Mouse (Mus musculus): Measurements from ENCODE around the gene Tcl1.

DNA sequence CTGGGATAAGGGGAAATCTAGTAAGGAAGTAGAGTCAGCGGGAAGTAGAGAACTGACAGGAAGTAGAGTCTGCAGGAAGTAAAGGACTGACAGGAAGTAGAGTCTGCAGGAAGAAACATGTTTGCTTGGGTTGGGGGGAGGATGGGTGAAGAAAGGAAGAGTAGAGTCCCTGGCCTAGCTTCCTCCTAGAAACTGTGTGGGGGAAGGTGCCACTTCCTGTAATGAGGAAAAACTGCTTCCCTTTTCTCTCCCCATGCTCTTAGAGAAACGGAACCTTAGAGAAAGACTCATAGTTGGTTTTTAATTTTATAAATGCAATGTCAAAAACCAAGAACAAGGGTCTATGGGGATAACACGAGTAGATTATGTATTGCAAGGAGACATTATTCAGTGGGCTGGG is 12.5 kb upstream of the Tcl1 start:
- no peak for TF ChIP-seq CTCF (IDR thresholded peaks at IDR 0.05; ENCODE audit: borderline replicate concordance, control insufficient read depth, extremely low read depth, insufficient read depth, low read length, poor library complexity)
- no peak for TF ChIP-seq POLR2A (IDR thresholded peaks at IDR 0.05; ENCODE audit: control insufficient read depth, extremely low read depth, insufficient read depth, low read length, poor library complexity)

All from thymus, adult 2 months (tissue).